Mouse (Mus musculus): ENCODE results near the gene Notch3. TPM values are rescaled to one million over a fixed set of nuclear protein-coding genes. Genes with fewer than 3 reads are reported as not detected.

Gene Notch3
- polyA plus RNA-seq, 1 experiment from 2014 or later, result 0.20 TPM

DNA sequence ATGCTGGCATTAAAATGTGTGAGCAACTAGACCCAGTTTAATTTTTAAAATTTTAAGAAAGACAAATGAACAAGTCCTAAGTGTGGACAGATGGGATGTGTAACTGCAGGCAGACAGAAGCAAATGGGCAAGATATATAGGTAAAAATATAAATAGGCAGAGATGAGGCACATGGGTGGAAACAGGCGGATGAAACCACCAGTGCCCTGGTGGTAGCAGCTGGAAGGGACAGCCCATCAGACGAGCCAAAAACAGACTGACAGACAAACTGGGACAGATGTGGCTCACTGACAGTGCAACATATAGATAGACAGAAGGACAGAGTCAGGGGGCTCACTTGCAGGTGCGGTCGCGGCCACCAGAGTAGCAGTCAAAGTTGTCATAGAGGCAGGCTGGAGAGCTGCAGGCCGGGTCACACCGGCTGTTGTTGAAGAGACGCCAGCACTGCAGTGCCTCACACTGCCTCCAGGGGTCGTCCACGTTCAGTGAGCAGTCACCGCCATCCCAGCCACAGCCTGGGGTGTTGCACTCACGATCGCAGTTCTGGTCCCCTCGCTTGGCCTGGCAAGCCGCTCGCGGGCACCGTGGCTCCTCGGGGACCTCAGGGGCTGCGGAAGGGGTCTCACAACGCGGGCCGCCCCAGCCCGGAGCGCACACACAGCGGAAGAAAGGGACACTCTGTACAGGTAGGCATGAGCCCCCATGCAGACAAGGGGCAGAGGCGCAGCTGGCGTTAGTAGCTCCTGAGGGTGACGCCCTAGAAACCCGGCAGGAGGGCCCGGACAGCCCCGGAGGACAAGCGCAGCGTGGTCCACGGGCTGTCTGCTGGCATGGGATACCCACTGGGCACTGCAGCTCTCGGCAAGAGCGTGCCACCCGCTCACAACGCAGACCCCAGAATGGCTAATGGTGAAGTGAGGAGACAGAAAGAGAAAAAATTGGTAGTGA lies 23.5 kb downstream of the Notch3 start:
- peak overlapping the region; percentile 49 for H3K9ac ChIP-seq (replicated peaks)
- H3K4me3 ChIP-seq (ENCODE audit: low read depth, low read length), result peak overlapping the region; percentile 36
- DNase-seq, result peak; percentile 88
- H3K4me2 ChIP-seq (ENCODE audit: low read depth, low read length), result peak overlapping the region; percentile 79
- WGBS (ENCODE audit: insufficient replicate concordance), result 21% methylated on average over 39 of the region's 39 CpGs
- TF ChIP-seq CTCF (IDR thresholded peaks at IDR 0.05; ENCODE audit: low read depth) (peak; percentile 97), EP300 (IDR thresholded peaks at IDR 0.05; ENCODE audit: low read depth) (no peak)
- no peaks in the 10 kb centered on the region for H3K9me3 ChIP-seq (ENCODE audit: low read length)
- H3K27me3 ChIP-seq (ENCODE audit: insufficient read depth, low read length), result 0 out of 2 replicates have a peak, but pooled peaks cover 2% of the 10 kb centered on the region
- ATAC-seq, result peak; percentile 91
- H3K36me3 ChIP-seq (replicated peaks; ENCODE audit: insufficient read depth, low read length), result no peaks in the 10 kb centered on the region
- no peak overlapping the region for H3K27ac ChIP-seq (ENCODE audit: low read depth)
- H3K4me1 ChIP-seq (ENCODE audit: insufficient read depth), result peaks cover 4% of the 10 kb centered on the region; the same call in 1 of the 2 replicates

DNA sequence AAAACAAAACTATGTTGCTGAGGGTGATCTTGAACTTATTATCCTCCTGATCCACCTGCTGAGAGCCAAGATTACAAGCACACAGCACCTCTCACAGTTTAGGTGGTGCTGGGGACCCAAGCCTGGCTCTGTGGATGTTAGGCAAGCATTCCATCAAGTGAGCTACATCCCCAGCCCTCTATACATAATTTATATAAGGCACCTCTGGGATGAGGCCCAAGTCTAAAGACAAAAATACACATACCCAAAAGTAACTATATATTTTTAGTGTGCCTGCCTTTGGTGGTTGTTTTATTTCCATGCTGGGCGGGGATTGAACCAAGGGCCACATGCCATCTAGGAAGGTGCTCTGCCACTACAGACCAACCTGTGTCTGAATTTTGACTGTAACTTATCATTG lies 24.4 kb downstream of the Notch3 start:
- DNase-seq (no peak), ATAC-seq (no peak)
- Histone ChIP-seq H3K4me3 (ENCODE audit: low read depth, low read length) (no peak overlapping the region), H3K9me3 (ENCODE audit: low read length) (no peaks in the 10 kb centered on the region), H3K27ac (ENCODE audit: low read depth) (no peak overlapping the region), H3K4me2 (ENCODE audit: low read depth, low read length) (no peak overlapping the region), H3K4me1 (ENCODE audit: insufficient read depth) (peaks cover 4% of the 10 kb centered on the region; the same call in 1 of the 2 replicates), H3K9ac (replicated peaks) (no peak overlapping the region), H3K27me3 (ENCODE audit: insufficient read depth, low read length) (0 out of 2 replicates have a peak, but pooled peaks cover 2% of the 10 kb centered on the region), H3K36me3 (replicated peaks; ENCODE audit: insufficient read depth, low read length) (no peaks in the 10 kb centered on the region)
- 77% methylated on average over 1 of the region's 1 CpGs for WGBS (ENCODE audit: insufficient replicate concordance)
- no peak for TF ChIP-seq EP300 (IDR thresholded peaks at IDR 0.05; ENCODE audit: low read depth)
- no peak for TF ChIP-seq CTCF (IDR thresholded peaks at IDR 0.05; ENCODE audit: low read depth)

GRCm38 (mm10) chr17:32133375-32133774 lies 33.3 kb downstream of the Notch3 start:
- H3K36me3 ChIP-seq (replicated peaks; ENCODE audit: insufficient read depth, low read length), result no peaks in the 10 kb centered on the region
- H3K4me2 ChIP-seq (ENCODE audit: low read depth, low read length), result no peak overlapping the region
- H3K27me3 ChIP-seq (ENCODE audit: insufficient read depth, low read length), result no peaks in the 10 kb centered on the region
- no peaks in the 10 kb centered on the region for H3K4me1 ChIP-seq (ENCODE audit: insufficient read depth)
- WGBS (ENCODE audit: insufficient replicate concordance), result 84% methylated on average over 16 of the region's 16 CpGs
- DNase-seq, result no peak
- H3K27ac ChIP-seq (ENCODE audit: low read depth), result no peak overlapping the region
- TF ChIP-seq CTCF (IDR thresholded peaks at IDR 0.05; ENCODE audit: low read depth), result no peak
- TF ChIP-seq EP300 (IDR thresholded peaks at IDR 0.05; ENCODE audit: low read depth), result no peak
- no peak overlapping the region for H3K4me3 ChIP-seq (ENCODE audit: low read depth, low read length)
- no peaks in the 10 kb centered on the region for H3K9me3 ChIP-seq (ENCODE audit: low read length)
- ATAC-seq, result no peak
- no peak overlapping the region for H3K9ac ChIP-seq (replicated peaks)

GRCm38 (mm10) chr17:32132087-32132486 lies 34.6 kb downstream of the Notch3 start:
- 87% methylated on average over 11 of the region's 11 CpGs for WGBS (ENCODE audit: insufficient replicate concordance)
- ATAC-seq, result no peak
- DNase-seq, result no peak
- H3K9ac ChIP-seq (replicated peaks), result no peak overlapping the region
- no peak overlapping the region for H3K4me3 ChIP-seq (ENCODE audit: low read depth, low read length)
- H3K27me3 ChIP-seq (ENCODE audit: insufficient read depth, low read length), result no peaks in the 10 kb centered on the region
- TF ChIP-seq CTCF (IDR thresholded peaks at IDR 0.05; ENCODE audit: low read depth), result no peak
- TF ChIP-seq EP300 (IDR thresholded peaks at IDR 0.05; ENCODE audit: low read depth), result no peak
- H3K9me3 ChIP-seq (ENCODE audit: low read length), result no peaks in the 10 kb centered on the region
- no peaks in the 10 kb centered on the region for H3K36me3 ChIP-seq (replicated peaks; ENCODE audit: insufficient read depth, low read length)
- no peak overlapping the region for H3K27ac ChIP-seq (ENCODE audit: low read depth)
- no peak overlapping the region for H3K4me2 ChIP-seq (ENCODE audit: low read depth, low read length)
- no peaks in the 10 kb centered on the region for H3K4me1 ChIP-seq (ENCODE audit: insufficient read depth)

DNA sequence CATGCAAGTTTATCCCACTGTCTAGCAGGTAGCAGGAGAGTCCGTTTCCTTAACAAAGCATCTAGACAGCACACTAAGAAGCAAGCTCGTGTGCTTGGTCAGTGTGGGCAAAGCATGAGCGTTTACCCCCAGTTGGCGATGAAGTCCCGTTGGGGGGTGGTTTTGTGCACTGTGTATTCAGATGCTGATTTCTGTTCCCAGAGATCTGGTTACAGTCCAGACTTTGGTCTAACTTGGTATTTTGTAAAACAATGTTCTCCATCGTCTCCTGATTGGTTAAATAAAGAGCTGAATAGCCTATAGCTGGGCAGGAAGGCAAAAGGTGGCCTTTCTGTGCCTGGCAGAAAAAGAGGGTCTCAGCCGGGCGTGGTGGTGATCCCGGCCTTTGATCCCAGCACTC lies 36.1 kb downstream of the Notch3 start:
- ATAC-seq, result no peak
- no peak overlapping the region for H3K4me3 ChIP-seq (ENCODE audit: low read depth, low read length)

DNA sequence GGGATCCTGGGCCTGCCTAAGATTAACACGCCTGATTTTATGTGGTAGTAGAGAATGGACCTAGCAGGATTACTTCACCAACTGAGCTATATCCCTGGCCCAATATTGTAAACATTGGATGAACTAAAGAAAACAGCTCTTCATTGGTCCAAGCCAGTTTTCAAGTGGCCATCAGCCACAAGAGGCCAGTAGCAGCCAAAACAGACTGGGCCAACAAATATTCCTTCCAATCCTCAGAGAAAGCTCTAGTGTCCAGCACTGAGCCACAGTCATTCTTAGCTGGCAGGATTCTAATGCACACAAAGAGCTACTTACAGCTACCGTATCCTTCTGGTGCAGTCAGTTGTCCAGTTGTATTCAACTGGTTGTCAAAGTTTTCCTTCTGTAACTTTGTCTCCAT lies 39.5 kb downstream of the Notch3 start:
- ATAC-seq (no peak), DNase-seq (no peak)
- Histone ChIP-seq H3K4me2 (ENCODE audit: low read depth, low read length) (no peak overlapping the region), H3K27me3 (ENCODE audit: insufficient read depth, low read length) (no peaks in the 10 kb centered on the region), H3K36me3 (replicated peaks; ENCODE audit: insufficient read depth, low read length) (no peaks in the 10 kb centered on the region), H3K9ac (replicated peaks) (no peak overlapping the region), H3K4me1 (ENCODE audit: insufficient read depth) (peaks cover 5% of the 10 kb centered on the region), H3K4me3 (ENCODE audit: low read depth, low read length) (no peak overlapping the region), H3K9me3 (ENCODE audit: low read length) (no peaks in the 10 kb centered on the region), H3K27ac (ENCODE audit: low read depth) (no peak overlapping the region)
- WGBS (ENCODE audit: insufficient replicate concordance), result 76% methylated on average over 2 of the region's 2 CpGs
- no peak for TF ChIP-seq EP300 (IDR thresholded peaks at IDR 0.05; ENCODE audit: low read depth)
- no peak for TF ChIP-seq CTCF (IDR thresholded peaks at IDR 0.05; ENCODE audit: low read depth)

More for the DNA sequence above, 36.1 kb downstream of the Notch3 start:
- no peak overlapping the region for H3K4me2 ChIP-seq (ENCODE audit: low read depth, low read length)
- no peaks in the 10 kb centered on the region for H3K4me1 ChIP-seq (ENCODE audit: insufficient read depth)
- no peak for DNase-seq
- no peak overlapping the region for H3K27ac ChIP-seq (ENCODE audit: low read depth)
- no peak for TF ChIP-seq EP300 (IDR thresholded peaks at IDR 0.05; ENCODE audit: low read depth)
- TF ChIP-seq CTCF (IDR thresholded peaks at IDR 0.05; ENCODE audit: low read depth), result no peak
- no peak overlapping the region for H3K9ac ChIP-seq (replicated peaks)
- no peaks in the 10 kb centered on the region for H3K27me3 ChIP-seq (ENCODE audit: insufficient read depth, low read length)
- no peaks in the 10 kb centered on the region for H3K9me3 ChIP-seq (ENCODE audit: low read length)
- WGBS (ENCODE audit: insufficient replicate concordance), result 89% methylated on average over 9 of the region's 9 CpGs
- H3K36me3 ChIP-seq (replicated peaks; ENCODE audit: insufficient read depth, low read length), result no peaks in the 10 kb centered on the region

All from liver, postnatal 0 days (tissue).